Mouse (Mus musculus) B cell, adult 67 days (primary cell): ENCODE results near the gene Slc6a20a. TPM values are rescaled to one million over a fixed set of nuclear protein-coding genes. Genes with fewer than 3 reads are reported as not detected.

Experiments
- total RNA-seq, 2 experiments: library from RNA; stranded (reverse); gene quantifications; 4 replicates each; pipeline ENCODE4 v1.2.4; 2023

Slc6a20a gene
- not detected for total RNA-seq

DNA sequence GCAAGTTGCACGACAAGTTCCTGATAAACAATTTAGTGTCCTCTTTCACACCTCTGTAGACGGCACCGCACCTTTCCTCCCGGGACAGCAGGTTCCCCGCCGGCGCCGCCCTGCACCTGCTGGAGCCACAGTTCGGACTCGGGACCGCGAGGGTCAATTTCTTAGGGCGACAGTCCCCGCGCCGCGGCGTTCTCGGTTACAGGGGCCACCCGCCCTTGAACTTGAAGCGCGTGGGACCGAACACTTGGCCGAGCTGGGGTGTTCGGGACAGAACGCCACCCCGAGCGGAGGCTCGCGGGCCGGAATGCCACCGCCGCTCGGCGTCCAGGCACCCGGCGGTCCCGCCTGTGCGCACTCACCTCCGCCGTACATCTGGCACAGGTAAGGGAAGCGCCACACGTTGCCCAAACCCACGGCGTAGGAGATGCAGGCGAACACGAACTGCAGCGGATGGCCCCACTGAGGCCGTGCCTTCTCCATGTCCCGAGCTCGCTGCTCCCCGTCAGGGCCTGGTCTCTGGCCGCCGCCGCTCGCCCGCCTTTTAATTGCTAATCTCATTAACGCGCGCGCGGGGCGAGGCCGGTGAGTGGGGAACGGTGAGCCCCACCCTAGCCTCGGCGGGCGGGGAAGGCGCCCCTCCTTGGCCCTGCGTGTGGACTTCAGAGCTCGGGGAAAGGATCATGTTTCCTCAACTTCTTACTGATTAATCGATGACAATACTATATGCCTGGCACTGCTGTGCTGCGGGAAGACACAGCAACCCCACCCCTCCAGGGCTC is at the start of gene Slc6a20a, which contains the start of gene Ccr9:
Slc6a20a (minus strand) TSS at position 559 of the 779 bp plus-strand sequence.
Ccr9 (plus strand) TSS at position 113 of the 779 bp plus-strand sequence.

GRCm38 (mm10) chr9:123717186-123718008 is 38.7 kb upstream of the Slc6a20a start, which contains the start of gene Lztfl1:
Gene Lztfl1 (minus strand): TSS chr9:123717697.

GRCm38 (mm10) chr9:123632281-123632680 is 46.4 kb downstream of the Slc6a20a start, which contains the start of gene Slc6a20b:
Gene Slc6a20b (minus strand): TSS chr9:123632565.

Other genes with a start within 250 kb of the Slc6a20a start
- 100 to 1,000 TPM; 133 to 151 TPM for gene Limd1, start 200.2 kb downstream of the Slc6a20a start, total RNA-seq
- gene Sacm1l, start 149.1 kb downstream of the Slc6a20a start, total RNA-seq, result 10 to 100 TPM; 26.9 to 27.6 TPM
- not detected for gene Slc6a20b, start 46.3 kb downstream of the Slc6a20a start, total RNA-seq
- 1 to 10 TPM in 1 of 2 experiments, under 1 TPM in 1; 0.59 to 1.0 TPM for gene Ccr9, start 446 bp downstream of the Slc6a20a start, total RNA-seq
- 100 to 1,000 TPM; 143 to 208 TPM for gene Lztfl1, start 38.8 kb upstream of the Slc6a20a start, total RNA-seq
- not detected for gene Cxcr6, start 127.6 kb upstream of the Slc6a20a start, total RNA-seq
- gene Fyco1, start 173.0 kb upstream of the Slc6a20a start, total RNA-seq, result 10 to 100 TPM; 41.8 to 51.4 TPM
- gene Xcr1, start 183.1 kb upstream of the Slc6a20a start, total RNA-seq, result under 1 TPM in 1 of 2 experiments, not detected in 1; 0.35 TPM